Mouse (Mus musculus) layer of hippocampus, adult 18-20 months (tissue): Measurements from ENCODE around the gene Dync1i1. TPM values are rescaled to one million over a fixed set of nuclear protein-coding genes. Genes with fewer than 3 reads are reported as not detected.
A peak's percentile ranks its signal among the peaks of the same experiment; 100 is the strongest.

Experiments used
- DNase-seq, 2 experiments: peaks; one replicate each; pipeline ENCODE4 v3.0.0; 2022; ENCODE audit warnings: low spot score in 2 of 2
- total RNA-seq, 2 experiments: library from RNA; stranded (reverse); gene quantifications; 2 replicates each; pipeline ENCODE4 v1.2.3; 2021

Gene Dync1i1
- total RNA-seq, 2 experiments from 2014 or later = 143 to 148 TPM

GRCm38 (mm10) chr6:5966376-5966775 lies 240.9 kb downstream of the Dync1i1 start:
- DNase-seq = peak; percentile 40 to 79

- DNase-seq = peak in 1 of 2 experiments; percentile 42
Observed at GRCm38 (mm10) chr6:5966806-5967445, 241.5 kb downstream of the Dync1i1 start.

- no peak for DNase-seq
Observed at GRCm38 (mm10) chr6:5967545-5967944, 242.1 kb downstream of the Dync1i1 start.

- DNase-seq = no peak
Observed at GRCm38 (mm10) chr6:5969613-5970012, 244.2 kb downstream of the Dync1i1 start.

GRCm38 (mm10) chr6:5976241-5976640 lies 250.8 kb downstream of the Dync1i1 start:
- DNase-seq = no peak

GRCm38 (mm10) chr6:5977238-5977920 lies 251.9 kb downstream of the Dync1i1 start:
- no peak for DNase-seq

GRCm38 (mm10) chr6:5991243-5991642 lies 265.8 kb downstream of the Dync1i1 start:
- no peak for DNase-seq

- peak; percentile 62 to 77 for DNase-seq
Observed at GRCm38 (mm10) chr6:5991817-5992755, 266.6 kb downstream of the Dync1i1 start.

GRCm38 (mm10) chr6:5993056-5993455 lies 267.6 kb downstream of the Dync1i1 start:
- DNase-seq = no peak

GRCm38 (mm10) chr6:5997535-5997934 lies 272.1 kb downstream of the Dync1i1 start:
- DNase-seq = peak in 1 of 2 experiments; percentile 17

GRCm38 (mm10) chr6:6002061-6002460 lies 276.6 kb downstream of the Dync1i1 start:
- DNase-seq = no peak

- no peak for DNase-seq
Observed at GRCm38 (mm10) chr6:6004756-6005485, 279.5 kb downstream of the Dync1i1 start.

GRCm38 (mm10) chr6:6005762-6006431 lies 280.5 kb downstream of the Dync1i1 start:
- DNase-seq = peak; percentile 53 to 79

- DNase-seq = peak in 1 of 2 experiments; percentile 30
Observed at GRCm38 (mm10) chr6:6011364-6011763, 285.9 kb downstream of the Dync1i1 start.

GRCm38 (mm10) chr6:6015616-6016015 lies 290.2 kb downstream of the Dync1i1 start:
- no peak for DNase-seq

GRCm38 (mm10) chr6:6016931-6017330 lies 291.5 kb downstream of the Dync1i1 start:
- no peak for DNase-seq

GRCm38 (mm10) chr6:6023976-6024375 lies 298.5 kb downstream of the Dync1i1 start:
- DNase-seq = no peak

- DNase-seq = no peak
Observed at GRCm38 (mm10) chr6:6027664-6028063, 302.2 kb downstream of the Dync1i1 start.

GRCm38 (mm10) chr6:6038773-6039550 lies 313.5 kb downstream of the Dync1i1 start:
- DNase-seq = no peak
